Mouse (Mus musculus) effector memory CD4-positive, alpha-beta T cell, adult 5 months (primary cell): Measurements from ENCODE around the gene Nrxn3. TPM values are rescaled to one million over a fixed set of nuclear protein-coding genes. Genes with fewer than 3 reads are reported as not detected.

Source experiments
- polyA plus RNA-seq: library from polyadenylated mRNA; unstranded; fragments of 100-300 nt; shearing (Covaris generic); gene quantifications from one replicate; pipeline ENCODE4 v1.2.1, GENCODE M21; 2017

Gene Nrxn3
- not detected for polyA plus RNA-seq

GRCm38 (mm10) chr12:88722691-88723070 lies at the start of gene Nrxn3:
Gene Nrxn3, plus strand, starts transcription at chr12:88722876.

